ENCODE assay signal across 27 mouse cellular contexts in genomic region chr4:141797545-141797944, GRCm38 (mm10). TPM values are rescaled to one million over a fixed set of nuclear protein-coding genes. Genes with fewer than 3 reads are reported as not detected.
DNase-seq lines count a peak whose midpoint lies in the region; TF ChIP-seq lines count a peak whose summit lies in the region.
"Had no signal": no experiment of that assay in that cellular context is flagged by ENCODE, and none has a peak within 500 bp of the region (broad histone marks: within the 10 kb centered on the region; RNA-seq: fewer than 3 reads in every experiment).

No protein-coding gene starts in this region.

- peak; percentile 21; the same call in 1 of the 2 replicates for TF ChIP-seq EP300 in CH12.LX (IDR thresholded peaks at IDR 0.05; ENCODE audit: low read length)

- peaks cover 20 to 33% of the 10 kb centered on the region in 2 experiments for H3K4me1 ChIP-seq in CH12.LX (ENCODE audit: control insufficient read depth in 1 of 2, insufficient read depth in 2 of 2)

- no peaks in the 10 kb centered on the region for H3K79me2 ChIP-seq in CH12.LX (replicated peaks; ENCODE audit: control insufficient read depth, extremely low read depth, insufficient read depth, poor library complexity, severe bottlenecking)

- no peak overlapping the region for H3K9ac ChIP-seq in CH12.LX (ENCODE audit: insufficient read depth, low read depth)

- in situ Hi-C loops in CH12.LX (cut with MboI; ENCODE audit: low pct_ligation_motif_present, low pct_unique_long_range_greater_than_20kb, low sequenced_read_pairs), result no loop called here

- H3K27ac ChIP-seq in CH12.LX (ENCODE audit: insufficient read depth, low read depth), result no peak overlapping the region

- H3K36me3 ChIP-seq in CH12.LX (replicated peaks in 1 of 2; ENCODE audit: control insufficient read depth in 1 of 2, insufficient read depth in 1 of 2, low read length in 1 of 2), result peaks cover 6 to 17% of the 10 kb centered on the region in 2 experiments

- dilution Hi-C loops in CH12.LX (cut with MboI; ENCODE audit: extremely low pct_ligation_motif_present, extremely low pct_unique_long_range_greater_than_20kb, low sequenced_read_pairs), result no loop called here

- peak; percentile 1 for DNase-seq in adrenal gland, postnatal 14 days
- DNase-seq in adrenal gland, postnatal 25 days, result no peak
- DNase-seq in heart, adult 11 months, result peak; percentile 86
- DNase-seq in heart, postnatal 4 days, result no peak
- peak; percentile 35 for DNase-seq in testis, postnatal 10 days (ENCODE audit: low spot score)
- DNase-seq in testis, postnatal 14 days (ENCODE audit: low spot score), result no peak
- DNase-seq in CH12.LX (ENCODE audit: extremely low read depth), result peak; percentile 74
- DNase-seq in spleen, adult 12 weeks (ENCODE audit: low spot score), result no peak
- DNase-seq: adrenal gland, adult 2 months; adrenal gland, adult 8-10 months; adrenal gland, postnatal 10 days; adrenal gland, postnatal 36 days; B cell, adult 2 months; cerebellum, adult 11 months; cerebellum, adult 11-12 months; cerebellum, adult 18-20 months; cerebellum, adult 2 months; cerebellum, adult 8-10 months had no signal

- no peak overlapping the region for H3K4me3 ChIP-seq in CH12.LX (replicated peaks in 1 of 3; ENCODE audit: low read depth in 2 of 3, low read length in 2 of 3, poor library complexity in 1 of 3)

- TF ChIP-seq POLR2A in CH12.LX (IDR thresholded peaks at IDR 0.05; ENCODE audit: low read depth, low read length), result no peak

- H3K4me2 ChIP-seq in CH12.LX (ENCODE audit: insufficient read depth, low read depth, poor library complexity, severe bottlenecking), result peak overlapping the region; percentile 55; the same call in 1 of the 2 replicates

- no peak for TF ChIP-seq RAD21 in CH12.LX (IDR thresholded peaks at IDR 0.05; ENCODE audit: low read depth, low read length)

- TF ChIP-seq CTCF in CH12.LX (conservative IDR thresholded peaks at IDR 0.05 in 1 of 2, IDR thresholded peaks at IDR 0.05 in 1 of 2; ENCODE audit: low read depth in 2 of 2, low read length in 2 of 2), result no peak

- no peaks in the 10 kb centered on the region for H3K27me3 ChIP-seq in CH12.LX (replicated peaks)
- H3K27me3 ChIP-seq: Patski had no signal

- H3K9me3 ChIP-seq in CH12.LX (replicated peaks; ENCODE audit: low read length), result no peaks in the 10 kb centered on the region
- H3K9me3 ChIP-seq: G1E had no signal

TF ChIP-seq in CH12.LX, 34 proteins besides CTCF, POLR2A, EP300 and RAD21:
- TF ChIP-seq ELF1 (IDR thresholded peaks at IDR 0.05; ENCODE audit: low read depth, low read length) (no peak), IRF4 (IDR thresholded peaks at IDR 0.05; ENCODE audit: low read depth, low read length) (peak; percentile 42; the same call in 1 of the 2 replicates), USF2 (conservative IDR thresholded peaks at IDR 0.05; ENCODE audit: low read depth, low read length) (no peak), TBP (conservative IDR thresholded peaks at IDR 0.05; ENCODE audit: low read depth, low read length) (no peak), CHD1 (IDR thresholded peaks at IDR 0.05; ENCODE audit: low read depth, low read length) (no peak), TCF12 (IDR thresholded peaks at IDR 0.05; ENCODE audit: low read depth, low read length) (no peak), E2F4 (IDR thresholded peaks at IDR 0.05; ENCODE audit: insufficient replicate concordance, low read depth, low read length) (no peak), MAFK (IDR thresholded peaks at IDR 0.05; ENCODE audit: insufficient replicate concordance, low read length) (no peak), SIN3A (IDR thresholded peaks at IDR 0.05; ENCODE audit: low read length) (0 out of 2 replicates have a peak, but pooled peaks have one; percentile 36), KAT2A (IDR thresholded peaks at IDR 0.05; ENCODE audit: insufficient replicate concordance, low read length) (no peak), CHD2 (IDR thresholded peaks at IDR 0.05; ENCODE audit: low read length) (no peak)

RNA-seq across cellular contexts. Expression of gene Casp9, which starts 4.1 kb away (rescaled TPM):
- total RNA-seq in adrenal gland, postnatal 14 days (2021), result 15.3 and 17.1 TPM in 2 replicates
- 21.3 and 32.3 TPM in 2 replicates for total RNA-seq in adrenal gland, postnatal 25 days (2021)
- total RNA-seq in heart, postnatal 4 days (2021), result 10 to 100 TPM; 13.5 to 13.8 TPM
- 11.3 and 15.3 TPM in 2 replicates for total RNA-seq in CH12.LX (2012; rRNA removed)
- total RNA-seq in CH12.LX (2014; rRNA removed), result 3.7 and 5.2 TPM in 2 replicates
- polyA plus RNA-seq in CH12.LX (2012; ENCODE audit: insufficient read length, low read depth), result 14.5 and 15.1 TPM in 2 replicates

RNA-seq across cellular contexts. Expression of gene Dnajc16, which starts 6.8 kb away (rescaled TPM):
- total RNA-seq in adrenal gland, postnatal 14 days (2021), result 16.6 and 20.7 TPM in 2 replicates
- 25.3 and 32.2 TPM in 2 replicates for total RNA-seq in adrenal gland, postnatal 25 days (2021)
- total RNA-seq in heart, postnatal 4 days (2021), result 10 to 100 TPM; 16.6 to 16.8 TPM
- total RNA-seq in CH12.LX (2012; rRNA removed) (3.9 and 5.9 TPM in 2 replicates), CH12.LX (2014; rRNA removed) (3.1 and 3.8 TPM in 2 replicates)
- 6.7 and 7.4 TPM in 2 replicates for polyA plus RNA-seq in CH12.LX (2012; ENCODE audit: insufficient read length, low read depth)

RNA-seq across cellular contexts. Expression of gene Cela2a, which starts 28.4 kb away (rescaled TPM):
- 0.56 TPM in 1 of 2 replicates, not detected in the other for total RNA-seq in adrenal gland, postnatal 14 days (2021)
- total RNA-seq in adrenal gland, postnatal 25 days (2021), result 0.52 TPM in 1 of 2 replicates, not detected in the other
- total RNA-seq in heart, postnatal 4 days (2021), result not detected
- total RNA-seq in CH12.LX (2012; rRNA removed) (1.0 and 2.6 TPM in 2 replicates), CH12.LX (2014; rRNA removed) (0.23 and 0.30 TPM in 2 replicates)
- polyA plus RNA-seq in CH12.LX (2012; ENCODE audit: insufficient read length, low read depth), result 0.30 and 0.43 TPM in 2 replicates
- total RNA-seq: adrenal gland, adult 18-20 months; adrenal gland, adult 2 months; adrenal gland, adult 8-10 months; adrenal gland, postnatal 10 days; adrenal gland, postnatal 36 days; G1E; MEL had no signal
- polyA plus RNA-seq: C2C12; CD4-positive, CD25-positive, alpha-beta regulatory T cell, adult 4 months; G1E; Patski had no signal

RNA-seq across cellular contexts. Expression of gene Ctrc, which starts 48.6 kb away (rescaled TPM):
- total RNA-seq in adrenal gland, postnatal 14 days (2021), result not detected in 2 replicates
- total RNA-seq in adrenal gland, postnatal 25 days (2021), result not detected in 2 replicates
- not detected for total RNA-seq in heart, postnatal 4 days (2021)
- total RNA-seq in CH12.LX (2012; rRNA removed) (not detected in 2 replicates), CH12.LX (2014; rRNA removed) (not detected in 2 replicates)
- not detected in 2 replicates for polyA plus RNA-seq in CH12.LX (2012; ENCODE audit: insufficient read length, low read depth)
- total RNA-seq: adrenal gland, adult 18-20 months; adrenal gland, adult 2 months; adrenal gland, adult 8-10 months; adrenal gland, postnatal 10 days; adrenal gland, postnatal 36 days; ES-E14; G1E; MEL had no signal
- polyA plus RNA-seq: activated CD4-positive, CD25-positive, alpha-beta regulatory T cell, adult 4 months; adrenal gland, adult 2 months; brain, embryonic 14.5 days; C2C12; CD4-positive, CD25-positive, alpha-beta regulatory T cell, adult 4 months; cerebellum, adult 2 months; G1E; Patski had no signal

RNA-seq across cellular contexts. Expression of gene Agmat, which starts 51.1 kb away (rescaled TPM):
- total RNA-seq in adrenal gland, postnatal 14 days (2021), result 13.4 and 32.2 TPM in 2 replicates
- 45.1 and 50.4 TPM in 2 replicates for total RNA-seq in adrenal gland, postnatal 25 days (2021)
- total RNA-seq in heart, postnatal 4 days (2021), result under 1 TPM; 0.43 to 0.57 TPM
- total RNA-seq in CH12.LX (2012; rRNA removed) (not detected in 2 replicates), CH12.LX (2014; rRNA removed) (not detected in 2 replicates)
- polyA plus RNA-seq in CH12.LX (2012; ENCODE audit: insufficient read length, low read depth), result not detected in 2 replicates
- polyA plus RNA-seq: activated CD4-positive, CD25-positive, alpha-beta regulatory T cell, adult 4 months; C2C12; CD4-positive, CD25-positive, alpha-beta regulatory T cell, adult 4 months; G1E; Patski had no signal

Comparison
In these comparisons a context has a peak if more than half of its experiments do, and no peak if none do; other contexts are left out.
1. DNase-seq: peak in adrenal gland, postnatal 14 days (single experiment), heart, adult 11 months (single experiment), testis, postnatal 10 days (single experiment) and CH12.LX (single experiment); none in adrenal gland, postnatal 25 days (single experiment), heart, postnatal 4 days (single experiment), testis, postnatal 14 days (single experiment) and spleen, adult 12 weeks (single experiment).